10 mouse cellular contexts compared by ENCODE assay signal in the genomic region with DNA sequence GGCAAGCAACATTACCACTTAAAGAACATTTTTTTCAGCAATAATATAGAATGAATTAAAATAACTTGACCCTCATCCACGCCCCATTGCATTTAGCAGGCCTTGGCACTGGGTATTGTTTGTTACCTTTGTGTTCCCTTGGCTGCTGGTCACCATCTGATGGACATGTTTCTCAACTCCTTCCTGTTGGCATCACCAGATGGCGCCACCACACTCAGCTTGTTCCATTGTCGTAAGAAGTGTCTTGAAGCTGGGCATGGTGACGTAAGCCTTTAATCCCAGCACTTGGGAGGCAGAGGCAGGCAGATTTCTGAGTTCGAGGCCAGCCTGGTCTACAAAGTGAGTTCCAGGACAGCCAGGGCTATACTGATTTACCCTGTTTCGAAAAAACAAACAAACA. TPM values are rescaled to one million over a fixed set of nuclear protein-coding genes. Genes with fewer than 3 reads are reported as not detected.
A peak's percentile ranks its signal among the peaks of the same experiment; 100 is the strongest.
DNase-seq lines count a peak whose midpoint lies in the region; ATAC-seq and TF ChIP-seq lines count a peak whose summit lies in the region.
"Had no signal": no experiment of that assay in that cellular context is flagged by ENCODE, and none has a peak within 500 bp of the region (broad histone marks: within the 10 kb centered on the region; RNA-seq: fewer than 3 reads in every experiment).

No protein-coding gene starts in this region.

- H3K9me3 ChIP-seq in intestine, postnatal 0 days (ENCODE audit: control insufficient read depth) = no peaks in the 10 kb centered on the region
- peaks cover 5% of the 10 kb centered on the region for H3K9me3 ChIP-seq in intestine, embryonic 16.5 days (ENCODE audit: control insufficient read depth, low read length)
- peaks cover 68% of the 10 kb centered on the region for H3K9me3 ChIP-seq in E14TG2a.4 (ENCODE audit: low read length)

- no peaks in the 10 kb centered on the region for H3K27me3 ChIP-seq in intestine, postnatal 0 days (replicated peaks; ENCODE audit: control insufficient read depth, insufficient read depth, low read length)
- H3K27me3 ChIP-seq in intestine, embryonic 16.5 days (replicated peaks; ENCODE audit: control insufficient read depth, insufficient read depth, low read length) = no peaks in the 10 kb centered on the region
- no peaks in the 10 kb centered on the region for H3K27me3 ChIP-seq in E14TG2a.4 (ENCODE audit: insufficient read depth, low read length)

- DNase-seq in adrenal gland, adult 8-10 months = peak; percentile 19
- peak; percentile 48 to 64 for DNase-seq in kidney, postnatal 4 days
- DNase-seq in gastrocnemius, postnatal 25 days = no peak
- no peak for DNase-seq in T-cell, adult 2 months (ENCODE audit: low spot score)

- no peaks in the 10 kb centered on the region for H3K36me3 ChIP-seq in intestine, postnatal 0 days (ENCODE audit: control insufficient read depth, insufficient read depth)
- no peaks in the 10 kb centered on the region for H3K36me3 ChIP-seq in intestine, embryonic 16.5 days (ENCODE audit: control insufficient read depth, insufficient read depth, low read length)
- no peaks in the 10 kb centered on the region for H3K36me3 ChIP-seq in E14TG2a.4 (ENCODE audit: insufficient read depth, low read length)

- 88% methylated on average over 6 of the region's 6 CpGs for WGBS in intestine, postnatal 0 days
- WGBS in intestine, embryonic 16.5 days = 82% methylated on average over 6 of the region's 6 CpGs

- TF ChIP-seq CTCF in intestine, postnatal 0 days (IDR thresholded peaks at IDR 0.05; ENCODE audit: low read depth) = peak; percentile 77
- TF ChIP-seq CTCF in E14TG2a.4 (conservative IDR thresholded peaks at IDR 0.05; ENCODE audit: low read length) = peak; percentile 19

- H3K27ac ChIP-seq in intestine, postnatal 0 days (ENCODE audit: low read depth, low read length) = no peak overlapping the region
- no peak overlapping the region for H3K27ac ChIP-seq in intestine, embryonic 16.5 days (ENCODE audit: low read length)

- no peak overlapping the region for H3K4me3 ChIP-seq in intestine, postnatal 0 days (ENCODE audit: low read depth, low read length)
- no peak overlapping the region for H3K4me3 ChIP-seq in intestine, embryonic 16.5 days (ENCODE audit: low read length)
- no peak overlapping the region for H3K4me3 ChIP-seq in E14TG2a.4 (replicated peaks; ENCODE audit: low read length)

- no peak overlapping the region for H3K9ac ChIP-seq in intestine, postnatal 0 days (ENCODE audit: low read depth, low read length)
- H3K9ac ChIP-seq in intestine, embryonic 16.5 days (ENCODE audit: low read depth, low read length) = no peak overlapping the region

- H3K4me1 ChIP-seq in intestine, postnatal 0 days (replicated peaks; ENCODE audit: control insufficient read depth, insufficient read depth, low read length) = no peaks in the 10 kb centered on the region
- no peaks in the 10 kb centered on the region for H3K4me1 ChIP-seq in intestine, embryonic 16.5 days (ENCODE audit: control insufficient read depth, insufficient read depth, low read length)
- no peaks in the 10 kb centered on the region for H3K4me1 ChIP-seq in E14TG2a.4 (replicated peaks; ENCODE audit: low read depth, low read length)

- H3K4me2 ChIP-seq in intestine, postnatal 0 days (replicated peaks; ENCODE audit: low read depth) = no peak overlapping the region
- no peak overlapping the region for H3K4me2 ChIP-seq in intestine, embryonic 16.5 days (ENCODE audit: low read depth, low read length)

- ATAC-seq in intestine, postnatal 0 days = no peak
- ATAC-seq in intestine, embryonic 16.5 days = no peak
- ATAC-seq in frontal cortex, adult (ENCODE audit: low TSS enrichment) = no peak

RNA-seq across cellular contexts. Expression of a gene that starts 24.3 kb away (rescaled TPM):
- not detected in 2 replicates for polyA plus RNA-seq in intestine, postnatal 0 days (2015; fragmentation: Nextera tagmentation; extraction: Ambion mirVana)
- polyA plus RNA-seq in intestine, embryonic 16.5 days (2015; fragmentation: Nextera tagmentation; extraction: Ambion mirVana) = not detected in 2 replicates
- under 1 TPM in 3 of 4 experiments, not detected in 1; 0.20 to 0.38 (median 0.24) TPM for total RNA-seq in adrenal gland, adult 8-10 months (2022)
- not detected for total RNA-seq in gastrocnemius, postnatal 25 days (2021)
- total RNA-seq: layer of hippocampus, postnatal 25 days; neutrophil, adult 5-6 weeks had no signal

RNA-seq across cellular contexts. Expression of a gene that starts 24.4 kb away (rescaled TPM):
- polyA plus RNA-seq in intestine, postnatal 0 days (2015; fragmentation: Nextera tagmentation; extraction: Ambion mirVana) = 0.07 TPM in 1 of 2 replicates, not detected in the other
- polyA plus RNA-seq in intestine, embryonic 16.5 days (2015; fragmentation: Nextera tagmentation; extraction: Ambion mirVana) = 0.05 TPM in 1 of 2 replicates, not detected in the other
- 1 to 10 TPM in 1 of 4 experiments, under 1 TPM in 3; 0.55 to 2.9 (median 0.78) TPM for total RNA-seq in adrenal gland, adult 8-10 months (2022)
- not detected for total RNA-seq in gastrocnemius, postnatal 25 days (2021)
- total RNA-seq: neutrophil, adult 5-6 weeks had no signal

RNA-seq across cellular contexts. Expression of a gene that starts 40.9 kb away (rescaled TPM):
- 0.24 and 0.39 TPM in 2 replicates for polyA plus RNA-seq in intestine, postnatal 0 days (2015; fragmentation: Nextera tagmentation; extraction: Ambion mirVana)
- 0.27 and 0.49 TPM in 2 replicates for polyA plus RNA-seq in intestine, embryonic 16.5 days (2015; fragmentation: Nextera tagmentation; extraction: Ambion mirVana)
- not detected for total RNA-seq in adrenal gland, adult 8-10 months (2022)
- not detected for total RNA-seq in gastrocnemius, postnatal 25 days (2021)
- total RNA-seq: layer of hippocampus, postnatal 25 days; neutrophil, adult 5-6 weeks had no signal

RNA-seq across cellular contexts. Expression of a gene that starts 49.2 kb away (rescaled TPM):
- polyA plus RNA-seq in intestine, postnatal 0 days (2015; fragmentation: Nextera tagmentation; extraction: Ambion mirVana) = 2.2 and 2.3 TPM in 2 replicates
- polyA plus RNA-seq in intestine, embryonic 16.5 days (2015; fragmentation: Nextera tagmentation; extraction: Ambion mirVana) = 0.26 TPM in 1 of 2 replicates, not detected in the other
- total RNA-seq in adrenal gland, adult 8-10 months (2022) = under 1 TPM in 1 of 4 experiments, not detected in 3; 0.38 TPM
- under 1 TPM; 0.31 to 0.40 TPM for total RNA-seq in gastrocnemius, postnatal 25 days (2021)
- total RNA-seq: neutrophil, adult 5-6 weeks had no signal

Comparison
In these comparisons a context has a peak if more than half of its experiments do, and no peak if none do; other contexts are left out.
1. DNase-seq: peak in adrenal gland, adult 8-10 months (single experiment) and kidney, postnatal 4 days (2 of 2); none in gastrocnemius, postnatal 25 days (single experiment) and T-cell, adult 2 months (single experiment).